Mouse (Mus musculus): ENCODE measurements around the gene Disc1. TPM values are rescaled to one million over a fixed set of nuclear protein-coding genes. Genes with fewer than 3 reads are reported as not detected.

Gene Disc1
- polyA plus RNA-seq, 1 experiment from 2014 or later: 0.96 TPM

- Histone ChIP-seq H3K9ac (ENCODE audit: low read length) (no peak overlapping the region), H3K4me1 (ENCODE audit: control insufficient read depth, insufficient read depth, low read length) (no peaks in the 10 kb centered on the region), H3K36me3 (ENCODE audit: control insufficient read depth, insufficient read depth, low read length) (no peaks in the 10 kb centered on the region), H3K9me3 (ENCODE audit: control insufficient read depth, low read length) (no peaks in the 10 kb centered on the region), H3K4me3 (ENCODE audit: low read depth, low read length) (no peak overlapping the region), H3K27ac (replicated peaks; ENCODE audit: low read depth, low read length) (no peak overlapping the region), H3K27me3 (ENCODE audit: control insufficient read depth, insufficient read depth, low read length) (no peaks in the 10 kb centered on the region), H3K4me2 (ENCODE audit: low read depth, severe bottlenecking) (no peak overlapping the region)
- ATAC-seq (ENCODE audit: insufficient number of reproducible peaks, low FRiP score, low TSS enrichment, low read depth) (no peak), DNase-seq (ENCODE audit: low spot score) (no peak)
- WGBS: 18% methylated on average over 4 of the region's 4 CpGs
Observed at GRCm38 (mm10) chr8:125299248-125299647, 245.3 kb downstream of the Disc1 start.

DNA sequence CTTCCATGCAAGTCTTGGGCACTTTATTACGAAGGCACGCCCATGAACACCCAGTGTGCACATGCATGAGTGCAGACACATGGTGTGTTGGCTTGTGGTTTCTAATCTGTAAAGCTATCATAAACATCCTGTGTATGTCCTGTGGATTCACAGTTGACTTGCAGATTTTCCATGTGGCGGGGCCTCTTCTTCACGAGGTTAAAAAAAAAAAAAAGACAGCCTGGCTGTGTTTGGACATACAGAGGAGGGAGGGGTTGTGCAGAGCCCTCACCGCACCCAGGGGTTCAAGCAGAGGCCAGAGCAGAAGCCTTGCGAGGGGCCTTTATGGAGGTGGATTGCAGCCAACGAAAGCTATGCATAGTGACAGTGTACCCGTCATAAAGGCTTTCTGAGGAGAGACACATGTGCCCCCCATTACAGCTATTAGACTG, 248.0 kb downstream of the Disc1 start:
- ATAC-seq (ENCODE audit: insufficient number of reproducible peaks, low FRiP score, low TSS enrichment, low read depth): no peak
- H3K27ac ChIP-seq (replicated peaks; ENCODE audit: low read depth, low read length): no peak overlapping the region

GRCm38 (mm10) chr8:125306665-125307064, 252.7 kb downstream of the Disc1 start:
- no peaks in the 10 kb centered on the region; the same call in 1 of the 2 replicates for H3K9me3 ChIP-seq (ENCODE audit: control insufficient read depth, low read length)
- no peak for ATAC-seq (ENCODE audit: insufficient number of reproducible peaks, low FRiP score, low TSS enrichment, low read depth)
- DNase-seq (ENCODE audit: low spot score): no peak

More for the DNA sequence above, 248.0 kb downstream of the Disc1 start:
- DNase-seq (ENCODE audit: low spot score): no peak
- Histone ChIP-seq H3K4me1 (ENCODE audit: control insufficient read depth, insufficient read depth, low read length) (0 out of 2 replicates have a peak, but pooled peaks cover 1% of the 10 kb centered on the region), H3K4me3 (ENCODE audit: low read depth, low read length) (no peak overlapping the region), H3K9ac (ENCODE audit: low read length) (no peak overlapping the region), H3K36me3 (ENCODE audit: control insufficient read depth, insufficient read depth, low read length) (no peaks in the 10 kb centered on the region), H3K27me3 (ENCODE audit: control insufficient read depth, insufficient read depth, low read length) (no peaks in the 10 kb centered on the region), H3K9me3 (ENCODE audit: control insufficient read depth, low read length) (no peaks in the 10 kb centered on the region; the same call in 1 of the 2 replicates), H3K4me2 (ENCODE audit: low read depth, severe bottlenecking) (no peak overlapping the region)
- 85% methylated on average over 8 of the region's 8 CpGs for WGBS

DNA sequence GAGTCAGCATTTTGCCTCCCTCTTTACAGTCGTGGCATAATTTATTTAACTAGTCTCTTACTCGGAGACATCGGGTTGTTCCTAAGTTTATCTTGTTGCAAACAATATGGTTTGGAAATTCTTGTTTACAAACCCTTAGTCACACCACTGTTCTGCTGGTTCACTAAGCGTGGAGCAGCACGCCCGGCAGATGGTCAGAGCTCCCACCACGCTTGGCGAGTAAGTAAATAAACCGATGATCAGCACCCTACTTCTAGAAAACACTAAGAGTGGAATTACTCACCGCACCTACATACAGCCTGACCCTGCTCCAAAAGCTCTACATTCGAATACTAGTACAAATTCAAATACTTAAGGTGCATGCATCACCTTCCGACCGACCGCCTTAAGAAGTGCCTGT, 256.0 kb downstream of the Disc1 start:
- 88% methylated on average over 14 of the region's 14 CpGs for WGBS
- Histone ChIP-seq H3K27ac (replicated peaks; ENCODE audit: low read depth, low read length) (no peak overlapping the region), H3K4me2 (ENCODE audit: low read depth, severe bottlenecking) (no peak overlapping the region), H3K27me3 (ENCODE audit: control insufficient read depth, insufficient read depth, low read length) (no peaks in the 10 kb centered on the region), H3K9ac (ENCODE audit: low read length) (no peak overlapping the region), H3K36me3 (ENCODE audit: control insufficient read depth, insufficient read depth, low read length) (no peaks in the 10 kb centered on the region), H3K4me3 (ENCODE audit: low read depth, low read length) (no peak overlapping the region), H3K4me1 (ENCODE audit: control insufficient read depth, insufficient read depth, low read length) (0 out of 2 replicates have a peak, but pooled peaks cover 4% of the 10 kb centered on the region), H3K9me3 (ENCODE audit: control insufficient read depth, low read length) (no peaks in the 10 kb centered on the region; the same call in 1 of the 2 replicates)
- DNase-seq (ENCODE audit: low spot score) (no peak), ATAC-seq (ENCODE audit: insufficient number of reproducible peaks, low FRiP score, low TSS enrichment, low read depth) (no peak)

More at GRCm38 (mm10) chr8:125306665-125307064, 252.7 kb downstream of the Disc1 start:
- H3K4me3 ChIP-seq (ENCODE audit: low read depth, low read length): no peak overlapping the region
- H3K27me3 ChIP-seq (ENCODE audit: control insufficient read depth, insufficient read depth, low read length): no peaks in the 10 kb centered on the region
- no peak overlapping the region for H3K4me2 ChIP-seq (ENCODE audit: low read depth, severe bottlenecking)
- H3K27ac ChIP-seq (replicated peaks; ENCODE audit: low read depth, low read length): no peak overlapping the region
- H3K36me3 ChIP-seq (ENCODE audit: control insufficient read depth, insufficient read depth, low read length): no peaks in the 10 kb centered on the region
- H3K4me1 ChIP-seq (ENCODE audit: control insufficient read depth, insufficient read depth, low read length): 0 out of 2 replicates have a peak, but pooled peaks cover 4% of the 10 kb centered on the region
- no peak overlapping the region for H3K9ac ChIP-seq (ENCODE audit: low read length)
- 85% methylated on average over 10 of the region's 10 CpGs for WGBS

Small RNA genes lying within 50 kb of the gene (microRNA-seq; reads per million reads assigned to microRNA genes)
- gene Gm22197: not detected

Other genes with a start within 250 kb of the Disc1 start
- gene Gnpat, start 191.2 kb upstream of the Disc1 start, polyA plus RNA-seq (2014; fragmentation: Nextera tagmentation; extraction: Ambion mirVana): 121 and 128 TPM in 2 replicates
- 58.4 and 58.9 TPM in 2 replicates for gene 2810004N23Rik, start 191.1 kb upstream of the Disc1 start, polyA plus RNA-seq (2014; fragmentation: Nextera tagmentation; extraction: Ambion mirVana)
- gene Exoc8, start 156.5 kb upstream of the Disc1 start, polyA plus RNA-seq (2014; fragmentation: Nextera tagmentation; extraction: Ambion mirVana): 7.0 and 8.1 TPM in 2 replicates
- gene Sprtn, start 156.3 kb upstream of the Disc1 start, polyA plus RNA-seq (2014; fragmentation: Nextera tagmentation; extraction: Ambion mirVana): 8.9 and 9.3 TPM in 2 replicates
- gene Egln1, start 104.9 kb upstream of the Disc1 start, polyA plus RNA-seq (2014; fragmentation: Nextera tagmentation; extraction: Ambion mirVana): 15.1 and 15.3 TPM in 2 replicates
- 143 and 144 TPM in 2 replicates for gene Tsnax, start 41.2 kb upstream of the Disc1 start, polyA plus RNA-seq (2014; fragmentation: Nextera tagmentation; extraction: Ambion mirVana)